Mouse (Mus musculus): ENCODE data around the gene Nudt13. TPM values are rescaled to one million over a fixed set of nuclear protein-coding genes. Genes with fewer than 3 reads are reported as not detected.
A peak's percentile ranks its signal among the peaks of the same experiment; 100 is the strongest.

The Nudt13 gene
- polyA plus RNA-seq, 1 experiment from 2014 or later = 15.7 TPM

DNA sequence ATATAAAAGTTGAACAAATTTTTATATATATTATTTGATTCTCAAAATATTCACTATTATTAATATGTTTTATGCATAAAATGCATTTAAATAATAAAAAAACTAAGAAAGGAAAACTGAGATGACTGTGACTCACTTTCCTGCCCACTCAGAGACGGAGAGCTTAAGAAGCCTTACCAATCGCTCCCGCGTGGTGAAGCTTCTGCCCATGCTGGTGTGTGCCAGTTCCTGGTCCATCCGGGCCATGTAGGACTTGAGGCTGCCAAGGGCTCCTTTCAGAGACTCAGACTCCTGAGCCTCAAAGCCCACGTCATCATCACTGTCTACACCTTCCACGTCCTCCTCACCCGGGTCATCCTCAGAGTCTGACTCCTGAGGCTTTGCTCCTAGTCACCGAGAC, 29.7 kb downstream of the Nudt13 start:
- WGBS = 96% methylated on average over 9 of the region's 9 CpGs
- H3K9me3 ChIP-seq (ENCODE audit: control insufficient read depth, low read length) = no peaks in the 10 kb centered on the region

DNA sequence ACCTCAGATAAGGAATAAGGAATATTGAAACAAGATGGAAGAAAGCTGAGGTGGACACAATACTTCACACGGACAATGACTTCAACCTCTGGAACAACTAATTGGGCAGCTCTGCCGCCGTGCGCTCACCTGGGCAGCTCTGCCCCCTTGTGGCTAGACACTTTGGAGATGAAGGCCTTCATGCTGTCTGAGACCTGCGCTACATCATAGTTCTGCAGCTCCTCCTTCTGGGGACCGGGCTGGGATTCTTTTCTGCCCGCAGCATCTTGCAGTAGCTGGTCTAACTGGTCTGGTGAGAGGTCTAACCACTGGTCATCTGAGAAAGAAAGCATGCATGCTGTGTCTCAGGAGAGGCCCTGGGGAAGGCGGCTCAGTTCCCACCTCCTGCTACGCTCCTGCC, 34.0 kb downstream of the Nudt13 start:
- Histone ChIP-seq H3K4me1 (ENCODE audit: control insufficient read depth, insufficient read depth, low read length) (no peaks in the 10 kb centered on the region), H3K9me3 (ENCODE audit: control insufficient read depth, low read length) (no peaks in the 10 kb centered on the region), H3K27ac (ENCODE audit: low read length) (no peak overlapping the region), H3K4me2 (ENCODE audit: low read depth, low read length) (no peak overlapping the region), H3K4me3 (ENCODE audit: low read length) (no peak overlapping the region), H3K36me3 (ENCODE audit: control insufficient read depth, insufficient read depth, low read length) (peaks cover 10% of the 10 kb centered on the region), H3K9ac (ENCODE audit: low read depth, low read length) (no peak overlapping the region), H3K27me3 (replicated peaks; ENCODE audit: control insufficient read depth, insufficient read depth, low read length) (no peaks in the 10 kb centered on the region)
- whole genome bisulfite sequencing = 62% methylated on average over 9 of the region's 9 CpGs
- no peak for ATAC-seq

More for the DNA sequence above, 29.7 kb downstream of the Nudt13 start:
- no peaks in the 10 kb centered on the region for H3K4me1 ChIP-seq (ENCODE audit: control insufficient read depth, insufficient read depth, low read length)
- H3K9ac ChIP-seq (ENCODE audit: low read depth, low read length) = no peak overlapping the region
- no peak overlapping the region for H3K4me3 ChIP-seq (ENCODE audit: low read length)
- no peaks in the 10 kb centered on the region for H3K27me3 ChIP-seq (replicated peaks; ENCODE audit: control insufficient read depth, insufficient read depth, low read length)
- no peak overlapping the region for H3K4me2 ChIP-seq (ENCODE audit: low read depth, low read length)
- no peak overlapping the region for H3K27ac ChIP-seq (ENCODE audit: low read length)
- peaks cover 10% of the 10 kb centered on the region for H3K36me3 ChIP-seq (ENCODE audit: control insufficient read depth, insufficient read depth, low read length)
- no peak for ATAC-seq

DNA sequence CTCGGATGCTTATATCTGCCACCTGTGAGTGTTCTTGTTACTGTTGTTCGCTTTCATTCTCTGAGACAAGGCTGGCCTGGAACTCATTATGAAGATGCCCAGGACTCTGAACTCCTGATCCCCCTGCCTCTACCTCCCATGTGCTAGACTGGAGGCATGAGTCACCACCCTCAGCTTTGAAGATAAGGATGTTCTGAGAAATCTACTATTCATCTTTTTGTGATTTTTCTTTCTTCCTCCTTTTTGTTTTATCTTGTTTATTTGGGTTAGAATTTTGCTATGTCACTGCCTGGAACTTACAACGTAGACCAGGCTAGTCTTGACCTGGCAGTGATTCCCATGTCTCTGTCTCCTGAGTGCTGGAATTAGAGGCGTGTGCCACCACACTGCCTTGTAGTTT, 36.8 kb downstream of the Nudt13 start:
- Histone ChIP-seq H3K4me3 (ENCODE audit: low read length) (no peak overlapping the region), H3K4me2 (ENCODE audit: low read depth, low read length) (no peak overlapping the region), H3K4me1 (ENCODE audit: control insufficient read depth, insufficient read depth, low read length) (no peaks in the 10 kb centered on the region), H3K27ac (ENCODE audit: low read length) (no peak overlapping the region), H3K9ac (ENCODE audit: low read depth, low read length) (no peak overlapping the region), H3K9me3 (ENCODE audit: control insufficient read depth, low read length) (no peaks in the 10 kb centered on the region), H3K27me3 (replicated peaks; ENCODE audit: control insufficient read depth, insufficient read depth, low read length) (no peaks in the 10 kb centered on the region), H3K36me3 (ENCODE audit: control insufficient read depth, insufficient read depth, low read length) (peaks cover 9% of the 10 kb centered on the region)
- ATAC-seq = no peak
- 90% methylated on average over 4 of the region's 4 CpGs for WGBS

DNA sequence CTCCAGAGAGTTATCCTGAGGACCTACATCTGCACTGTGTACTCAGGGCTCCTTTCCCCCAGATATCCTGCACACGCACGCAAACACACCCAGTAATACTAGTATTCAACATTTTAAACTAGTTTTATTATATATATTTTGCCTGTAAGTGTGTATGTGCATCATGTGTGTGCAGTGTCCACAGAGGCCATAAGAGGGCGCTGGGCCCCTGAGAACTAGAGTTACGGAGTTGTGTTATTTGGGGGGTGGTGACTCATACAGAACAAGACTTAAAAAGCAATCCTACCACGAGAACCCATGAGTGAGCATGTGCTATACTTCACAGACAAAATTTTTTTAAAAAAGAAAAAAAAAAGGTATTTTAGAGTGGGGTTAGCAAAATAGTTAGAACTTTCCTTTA, 44.9 kb downstream of the Nudt13 start:
- H3K4me3 ChIP-seq (ENCODE audit: low read length) = no peak overlapping the region
- ATAC-seq = no peak
- no peaks in the 10 kb centered on the region for H3K4me1 ChIP-seq (ENCODE audit: control insufficient read depth, insufficient read depth, low read length)
- H3K36me3 ChIP-seq (ENCODE audit: control insufficient read depth, insufficient read depth, low read length) = peaks cover 20% of the 10 kb centered on the region
- no peak overlapping the region for H3K4me2 ChIP-seq (ENCODE audit: low read depth, low read length)
- H3K9me3 ChIP-seq (ENCODE audit: control insufficient read depth, low read length) = no peaks in the 10 kb centered on the region
- H3K27me3 ChIP-seq (replicated peaks; ENCODE audit: control insufficient read depth, insufficient read depth, low read length) = no peaks in the 10 kb centered on the region
- H3K27ac ChIP-seq (ENCODE audit: low read length) = no peak overlapping the region
- no peak overlapping the region for H3K9ac ChIP-seq (ENCODE audit: low read depth, low read length)
- whole genome bisulfite sequencing = 95% methylated on average over 5 of the region's 5 CpGs

DNA sequence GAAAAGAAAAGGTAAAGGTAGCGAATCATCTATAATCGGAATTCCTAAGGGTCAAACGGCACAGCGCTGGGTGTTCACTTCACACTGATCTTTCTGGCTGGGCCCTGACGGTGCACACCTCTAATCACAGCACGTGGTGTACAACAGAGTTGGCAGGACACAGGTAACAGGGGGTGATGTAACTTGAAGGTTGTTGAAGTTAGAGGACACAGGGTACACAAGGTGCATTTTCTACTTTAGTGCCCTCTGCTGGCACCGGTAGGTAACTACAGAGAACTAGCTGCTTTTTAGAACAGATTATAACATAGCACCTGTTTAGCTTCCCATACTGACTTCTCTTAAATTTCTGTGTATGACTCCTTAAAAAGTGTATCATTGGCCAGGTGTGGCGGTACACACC, 45.7 kb downstream of the Nudt13 start:
- Histone ChIP-seq H3K4me2 (ENCODE audit: low read depth, low read length) (no peak overlapping the region), H3K27me3 (replicated peaks; ENCODE audit: control insufficient read depth, insufficient read depth, low read length) (no peaks in the 10 kb centered on the region), H3K4me3 (ENCODE audit: low read length) (no peak overlapping the region), H3K27ac (ENCODE audit: low read length) (no peak overlapping the region), H3K4me1 (ENCODE audit: control insufficient read depth, insufficient read depth, low read length) (no peaks in the 10 kb centered on the region), H3K36me3 (ENCODE audit: control insufficient read depth, insufficient read depth, low read length) (peaks cover 19% of the 10 kb centered on the region), H3K9ac (ENCODE audit: low read depth, low read length) (no peak overlapping the region), H3K9me3 (ENCODE audit: control insufficient read depth, low read length) (no peaks in the 10 kb centered on the region)
- no peak for ATAC-seq
- 85% methylated on average over 8 of the region's 8 CpGs for WGBS

DNA sequence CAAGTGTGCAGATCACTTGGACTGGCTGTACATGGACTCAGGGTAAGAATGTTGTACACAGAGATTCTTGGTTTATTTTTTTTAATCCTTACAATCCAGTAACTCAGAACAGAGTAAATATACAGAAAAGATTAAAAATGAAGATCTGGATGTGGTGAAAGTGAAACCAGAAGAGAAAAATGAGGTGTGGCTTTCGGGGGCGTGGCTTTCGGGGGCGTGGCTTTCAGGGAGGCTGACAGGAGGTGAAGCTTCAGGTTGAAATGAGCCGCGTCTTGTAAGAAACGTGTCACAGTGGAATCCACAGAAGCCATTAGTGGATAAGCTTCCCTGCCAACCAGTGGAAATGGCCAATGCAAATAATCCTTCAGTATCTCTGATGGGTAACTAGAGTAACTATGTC, 46.4 kb downstream of the Nudt13 start:
- H3K27ac ChIP-seq (ENCODE audit: low read length) = no peak overlapping the region

DNA sequence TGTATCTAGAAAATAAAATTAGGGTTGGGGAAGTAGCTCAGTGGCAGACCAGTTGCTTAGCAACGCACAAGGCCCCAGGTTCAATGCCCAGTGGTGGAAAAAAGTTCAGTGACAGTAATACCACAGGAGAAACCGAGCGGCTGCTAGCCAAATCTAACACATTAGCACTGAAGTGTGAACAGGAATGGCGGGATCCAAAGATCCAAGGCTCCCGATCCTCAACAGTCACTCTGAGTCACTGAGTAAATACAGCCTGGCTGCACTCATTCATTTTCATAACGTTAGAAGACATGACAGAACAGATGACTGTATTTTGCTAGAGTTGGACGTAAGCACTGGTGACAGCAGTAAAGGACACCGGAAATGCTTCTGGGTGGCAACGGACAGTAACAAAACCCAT, 51.4 kb downstream of the Nudt13 start:
- ATAC-seq = no peak
- Histone ChIP-seq H3K4me3 (ENCODE audit: low read length) (no peak overlapping the region), H3K4me1 (ENCODE audit: control insufficient read depth, insufficient read depth, low read length) (no peaks in the 10 kb centered on the region), H3K4me2 (ENCODE audit: low read depth, low read length) (no peak overlapping the region), H3K27me3 (replicated peaks; ENCODE audit: control insufficient read depth, insufficient read depth, low read length) (no peaks in the 10 kb centered on the region), H3K9me3 (ENCODE audit: control insufficient read depth, low read length) (no peaks in the 10 kb centered on the region), H3K9ac (ENCODE audit: low read depth, low read length) (no peak overlapping the region), H3K27ac (ENCODE audit: low read length) (no peak overlapping the region), H3K36me3 (ENCODE audit: control insufficient read depth, insufficient read depth, low read length) (peaks cover 7% of the 10 kb centered on the region)
- WGBS = 76% methylated on average over 9 of the region's 9 CpGs

More for the DNA sequence above, 46.4 kb downstream of the Nudt13 start:
- no peak overlapping the region for H3K9ac ChIP-seq (ENCODE audit: low read depth, low read length)
- H3K4me3 ChIP-seq (ENCODE audit: low read length) = no peak overlapping the region
- H3K9me3 ChIP-seq (ENCODE audit: control insufficient read depth, low read length) = no peaks in the 10 kb centered on the region
- 83% methylated on average over 7 of the region's 7 CpGs for WGBS
- peaks cover 19% of the 10 kb centered on the region for H3K36me3 ChIP-seq (ENCODE audit: control insufficient read depth, insufficient read depth, low read length)
- H3K4me1 ChIP-seq (ENCODE audit: control insufficient read depth, insufficient read depth, low read length) = no peaks in the 10 kb centered on the region
- H3K4me2 ChIP-seq (ENCODE audit: low read depth, low read length) = no peak overlapping the region
- ATAC-seq = no peak
- H3K27me3 ChIP-seq (replicated peaks; ENCODE audit: control insufficient read depth, insufficient read depth, low read length) = no peaks in the 10 kb centered on the region

DNA sequence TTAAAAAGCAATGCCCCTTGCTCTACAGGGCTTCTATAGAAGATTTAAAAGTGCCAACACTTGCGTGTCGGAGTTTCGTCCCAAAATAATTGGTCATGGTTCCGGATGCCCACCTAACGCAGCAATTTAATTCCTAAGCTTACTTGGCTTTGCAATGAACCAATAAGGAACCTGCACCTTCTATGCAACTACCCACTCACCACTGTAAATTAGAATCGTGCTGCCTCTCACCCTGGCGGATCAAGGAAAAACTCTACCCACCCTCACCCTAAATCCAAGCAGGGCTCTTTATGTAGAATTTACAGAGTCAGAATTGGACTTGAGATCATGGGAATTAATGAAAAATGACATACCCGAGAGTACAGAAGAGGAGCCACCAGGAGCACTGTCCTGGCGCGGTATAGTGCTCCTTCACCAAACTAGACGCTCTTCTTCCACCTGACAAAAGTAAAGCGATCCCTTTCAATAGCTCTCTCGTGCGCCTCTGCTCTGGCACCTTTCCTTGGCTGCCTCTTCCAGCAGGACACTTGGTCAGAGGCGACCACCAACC, 53.0 kb downstream of the Nudt13 start:
- Histone ChIP-seq H3K27ac (ENCODE audit: low read length) (peak overlapping the region; percentile 78), H3K4me2 (ENCODE audit: low read depth, low read length) (peak overlapping the region; percentile 59), H3K9me3 (ENCODE audit: control insufficient read depth, low read length) (no peaks in the 10 kb centered on the region), H3K4me1 (ENCODE audit: control insufficient read depth, insufficient read depth, low read length) (no peaks in the 10 kb centered on the region), H3K36me3 (ENCODE audit: control insufficient read depth, insufficient read depth, low read length) (no peaks in the 10 kb centered on the region; the same call in 1 of the 2 replicates), H3K27me3 (replicated peaks; ENCODE audit: control insufficient read depth, insufficient read depth, low read length) (no peaks in the 10 kb centered on the region), H3K9ac (ENCODE audit: low read depth, low read length) (peak overlapping the region; percentile 96), H3K4me3 (ENCODE audit: low read length) (peak overlapping the region; percentile 84)
- ATAC-seq = peak; percentile 75
- WGBS = 4% methylated on average over 15 of the region's 15 CpGs

DNA sequence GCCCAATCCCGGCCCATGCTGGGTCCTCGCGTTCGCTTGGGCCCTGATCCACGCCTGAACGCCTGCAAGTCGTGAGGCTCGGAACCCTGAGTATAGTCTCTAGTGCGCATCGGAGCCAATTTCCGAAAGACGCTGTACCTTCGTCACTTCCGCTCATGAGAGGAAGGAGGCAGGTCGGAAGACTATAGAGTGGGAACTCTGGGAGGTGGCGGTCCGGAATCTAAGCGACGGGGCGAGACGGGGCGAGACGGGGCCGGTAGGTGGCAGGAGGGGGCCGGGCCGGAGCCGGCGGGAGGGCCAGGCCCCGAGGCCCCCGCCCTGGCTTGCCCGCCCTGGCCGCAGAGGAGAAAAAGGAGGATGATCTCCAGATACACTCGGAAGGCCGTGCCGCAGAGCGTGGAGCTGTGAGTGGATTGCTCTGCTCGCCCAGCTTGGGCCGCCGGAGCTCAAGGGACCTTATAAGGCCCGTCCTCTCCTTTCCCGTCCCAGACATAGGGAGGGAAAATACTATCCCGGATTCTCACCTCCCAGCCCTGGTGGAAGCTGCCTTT, 53.6 kb downstream of the Nudt13 start, which contains the start of the genes Ecd and Fam149b:
TSS of gene Ecd (minus strand) at position 131 of the 551 bp plus-strand sequence.
TSS of gene Fam149b (plus strand) at position 172 of the 551 bp plus-strand sequence.
- peak within 1 kb of the TSS; percentile 96 for H3K9ac ChIP-seq (ENCODE audit: low read depth, low read length)
- H3K4me3 ChIP-seq (ENCODE audit: low read length) = peak within 1 kb of the TSS; percentile 84
- no peaks in the 10 kb centered on the region for H3K27me3 ChIP-seq (replicated peaks; ENCODE audit: control insufficient read depth, insufficient read depth, low read length)
- WGBS = under 1% methylated on average over 42 of the region's 42 CpGs
- H3K4me1 ChIP-seq (ENCODE audit: control insufficient read depth, insufficient read depth, low read length) = no peaks in the 10 kb centered on the region
- H3K36me3 ChIP-seq (ENCODE audit: control insufficient read depth, insufficient read depth, low read length) = peaks cover 3% of the 10 kb centered on the region; the same call in 1 of the 2 replicates
- H3K27ac ChIP-seq (ENCODE audit: low read length) = peak within 1 kb of the TSS; percentile 96
- peak within 1 kb of the TSS; percentile 69 for H3K4me2 ChIP-seq (ENCODE audit: low read depth, low read length)
- ATAC-seq = peak; percentile 99
- no peaks in the 10 kb centered on the region for H3K9me3 ChIP-seq (ENCODE audit: control insufficient read depth, low read length)

Data from intestine, embryonic 16.5 days (tissue).